Mouse (Mus musculus): ENCODE data around the gene Fscn2.

- TF ChIP-seq EP300 (optimal IDR thresholded peaks at IDR 0.05) (no peak), CTCF (IDR thresholded peaks at IDR 0.05; ENCODE audit: low read depth) (no peak)
Measured at GRCm38 (mm10) chr11:120319310-120319709, 42.0 kb upstream of the Fscn2 start.

All from stomach, postnatal 0 days (tissue).